Mouse (Mus musculus) hindbrain, postnatal 0 days (tissue): ENCODE measurements at regions not wholly inside any gene's neighbourhood (a gene's known extent, or its start where the extent isn't known, plus 50 kb on each side); places are given as distances from the start of the nearest gene placed in this dataset.
A peak's percentile ranks its signal among the peaks of the same experiment; 100 is the strongest.

Experiments used
- ATAC-seq: fragments of 200-750 bp; cut with Nextera tagmentation; 2 replicates; pipeline ENCODE4 v1.8.0; 2017; ENCODE audit warnings: mild to moderate bottlenecking, moderate TSS enrichment, moderate library complexity
- DNase-seq: peaks from one replicate; pipeline ENCODE4 v3.0.0-alpha.2; 2015; ENCODE audit warnings: low spot score
- H3K27ac ChIP-seq: fragments of 300-500 bp; sonication (generic); 2 replicates; pipeline ENCODE4 v1.5.1; 2014; ENCODE audit warnings: mild to moderate bottlenecking
- H3K27me3 ChIP-seq: fragments of 300-500 bp; sonication (generic); 2 replicates; pipeline ENCODE4 v1.6.1; 2014; ENCODE audit warnings: low read length, mixed read lengths; ENCODE audit not compliant: insufficient read depth
- H3K36me3 ChIP-seq: fragments of 300-500 bp; sonication (generic); 2 replicates; pipeline ENCODE4 v1.6.1; 2014; ENCODE audit warnings: low read length, mixed read lengths; ENCODE audit not compliant: insufficient read depth
- H3K4me1 ChIP-seq: fragments of 300-500 bp; sonication (generic); 2 replicates; pipeline ENCODE4 v1.6.1; 2014; ENCODE audit warnings: antibody characterized with exemption, low read length, mixed read lengths; ENCODE audit not compliant: insufficient read depth
- H3K4me2 ChIP-seq: fragments of 300-500 bp; sonication (generic); 2 replicates; pipeline ENCODE4 v1.6.1; 2014; ENCODE audit warnings: low read depth, mild to moderate bottlenecking, low read length, moderate library complexity, mixed read lengths
- H3K4me3 ChIP-seq: fragments of 300-500 bp; sonication (generic); 2 replicates; pipeline ENCODE4 v1.5.1; 2014; ENCODE audit warnings: low read length
- H3K9ac ChIP-seq: fragments of 300-500 bp; sonication (generic); replicated peaks from 2 replicates; pipeline ENCODE4 v1.6.1; 2014; ENCODE audit warnings: mild to moderate bottlenecking, low read length, moderate library complexity, mixed read lengths
- H3K9me3 ChIP-seq: fragments of 300-500 bp; sonication (generic); 2 replicates; pipeline ENCODE4 v1.6.1; 2016; ENCODE audit warnings: low read length, mixed read lengths
- CTCF ChIP-seq: IDR thresholded peaks from 2 replicates; pipeline ENCODE4 v1.5.1; 2016; ENCODE audit warnings: antibody characterized with exemption, control low read depth, low read depth
- WGBS: fragments of 180-500 bp; shearing (Covaris S2); extraction: QIAGEN DNeasy Blood & Tissue Kit; methylation state at CpG from one replicate; pipeline ENCODE4 v1.1.7; 2014; 5-methylcytosine and 5-hydroxymethylcytosine counted together

DNA sequence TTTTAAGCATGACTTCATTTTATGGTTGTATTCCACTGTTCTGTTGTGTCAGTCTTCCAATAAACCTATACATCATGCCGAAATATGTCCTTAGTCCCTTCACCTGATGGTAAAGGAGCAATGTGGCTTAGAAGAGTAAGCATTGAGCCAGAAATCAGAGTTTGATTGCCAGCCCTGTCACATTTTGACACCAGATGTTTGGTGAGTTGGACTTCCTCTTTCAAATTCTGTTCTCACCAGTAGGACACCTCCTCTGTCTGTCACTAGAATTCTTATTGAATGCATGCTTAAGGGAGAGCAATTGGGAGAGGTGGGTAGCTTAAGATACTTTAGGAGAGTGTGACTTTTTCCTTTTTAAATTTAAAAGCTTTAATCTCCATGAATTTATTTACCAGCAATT is 779.1 kb upstream of the Gm8797 start:
- Histone ChIP-seq H3K4me1 (no peaks in the 10 kb centered on the region), H3K9ac (no peak overlapping the region), H3K4me3 (no peak overlapping the region), H3K27me3 (no peaks in the 10 kb centered on the region), H3K9me3 (no peaks in the 10 kb centered on the region), H3K27ac (no peak overlapping the region), H3K36me3 (no peaks in the 10 kb centered on the region), H3K4me2 (no peak overlapping the region)
- DNase-seq (no peak), ATAC-seq (no peak)
- 91% methylated on average over 1 of the region's 1 CpGs for WGBS
- no peak for TF ChIP-seq CTCF

DNA sequence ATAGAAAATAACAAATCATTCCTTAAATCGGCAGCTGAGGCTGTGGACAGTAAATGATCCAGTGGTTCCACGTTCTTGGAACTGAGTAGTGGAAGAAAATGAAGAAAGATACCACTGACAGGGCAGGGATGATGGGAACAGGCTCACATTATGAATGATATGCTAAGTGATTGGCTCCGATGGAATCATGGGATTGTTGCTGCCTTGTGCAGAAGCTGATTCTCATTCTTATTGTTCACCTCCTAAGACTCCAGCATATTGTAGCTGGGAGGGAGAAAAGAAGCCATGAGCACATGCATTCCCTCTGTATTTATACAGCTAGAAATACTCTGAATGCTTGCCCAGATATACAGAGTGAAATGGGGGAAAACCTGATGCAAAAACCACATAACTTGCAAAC is 777.3 kb upstream of the Gm8797 start:
- Histone ChIP-seq H3K9ac (no peak overlapping the region), H3K4me1 (no peaks in the 10 kb centered on the region), H3K36me3 (no peaks in the 10 kb centered on the region), H3K9me3 (no peaks in the 10 kb centered on the region), H3K4me3 (no peak overlapping the region), H3K27me3 (no peaks in the 10 kb centered on the region), H3K4me2 (no peak overlapping the region), H3K27ac (no peak overlapping the region)
- 58% methylated on average over 3 of the region's 3 CpGs for WGBS
- ATAC-seq (no peak), DNase-seq (peak; percentile 5)
- TF ChIP-seq CTCF, result no peak

DNA sequence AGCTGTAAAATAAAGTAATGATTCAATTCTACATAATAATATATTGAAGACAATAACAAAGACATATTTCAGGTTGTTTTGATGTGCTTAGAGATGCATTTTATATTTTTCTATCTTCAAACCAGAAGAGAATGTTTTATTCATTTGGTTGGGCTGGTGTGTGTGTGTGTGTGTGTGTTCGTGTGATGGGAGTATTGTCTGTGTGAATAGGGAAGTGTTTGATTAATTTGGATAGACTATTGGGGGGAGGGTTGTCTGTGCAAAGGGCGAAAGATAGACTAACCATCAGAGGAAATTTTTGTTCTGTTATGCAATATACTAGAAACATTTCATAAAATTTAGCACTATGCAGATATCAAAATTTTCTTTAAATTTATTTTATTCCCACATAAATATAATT is 776.8 kb upstream of the Gm8797 start:
- no peaks in the 10 kb centered on the region for H3K4me1 ChIP-seq
- TF ChIP-seq CTCF, result no peak
- 51% methylated on average over 2 of the region's 2 CpGs for WGBS
- ATAC-seq, result no peak
- no peak overlapping the region for H3K4me2 ChIP-seq
- no peak for DNase-seq
- H3K27ac ChIP-seq, result no peak overlapping the region
- H3K9me3 ChIP-seq, result no peaks in the 10 kb centered on the region
- no peak overlapping the region for H3K4me3 ChIP-seq
- no peaks in the 10 kb centered on the region for H3K36me3 ChIP-seq
- H3K27me3 ChIP-seq, result no peaks in the 10 kb centered on the region
- no peak overlapping the region for H3K9ac ChIP-seq

DNA sequence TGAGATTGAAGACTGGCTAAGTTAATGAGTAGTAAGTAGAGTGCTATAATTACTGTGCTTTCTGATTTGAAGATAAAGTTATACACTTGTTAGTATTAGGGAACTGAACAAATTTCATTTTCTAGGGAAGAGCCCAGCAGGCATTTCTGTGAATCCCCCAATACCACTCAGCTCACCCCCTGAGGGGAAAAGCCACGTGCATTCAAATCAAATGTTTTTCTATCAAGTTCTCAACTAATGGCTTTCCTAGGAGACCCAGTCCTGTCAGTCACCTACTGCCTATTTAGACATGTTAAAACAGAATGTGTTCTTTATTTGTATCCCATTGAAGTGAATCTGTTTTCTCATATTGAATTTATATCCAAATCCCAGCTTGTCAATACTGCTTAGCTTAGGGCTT is 775.9 kb upstream of the Gm8797 start:
- Histone ChIP-seq H3K9ac (no peak overlapping the region), H3K4me1 (no peaks in the 10 kb centered on the region), H3K4me3 (no peak overlapping the region), H3K36me3 (no peaks in the 10 kb centered on the region), H3K27me3 (no peaks in the 10 kb centered on the region), H3K4me2 (no peak overlapping the region), H3K27ac (no peak overlapping the region), H3K9me3 (no peaks in the 10 kb centered on the region)
- TF ChIP-seq CTCF, result no peak
- DNase-seq (no peak), ATAC-seq (no peak)
- 24% methylated on average over 1 of the region's 1 CpGs for WGBS

DNA sequence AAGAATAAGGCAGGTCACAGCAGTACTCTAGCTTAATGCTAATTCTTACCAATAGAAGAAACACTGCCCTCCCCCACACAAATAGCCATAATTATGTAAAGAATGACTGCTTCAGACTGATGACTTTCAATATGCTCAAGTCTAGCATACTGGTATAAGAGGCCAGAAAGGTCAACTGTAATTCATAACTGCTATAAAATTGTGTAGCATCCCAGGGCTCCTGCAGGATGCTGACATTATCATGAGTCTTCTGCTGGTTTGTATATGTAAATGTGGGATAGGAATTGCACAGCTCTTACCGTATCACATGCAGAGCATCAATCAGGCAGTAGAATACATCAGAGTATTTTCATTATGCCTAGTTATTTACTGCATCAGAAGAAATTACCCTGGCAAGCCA is 774.3 kb upstream of the Gm8797 start:
- Histone ChIP-seq H3K36me3 (no peaks in the 10 kb centered on the region), H3K27ac (no peak overlapping the region), H3K9me3 (no peaks in the 10 kb centered on the region), H3K4me1 (no peaks in the 10 kb centered on the region), H3K4me3 (no peak overlapping the region), H3K4me2 (no peak overlapping the region), H3K27me3 (no peaks in the 10 kb centered on the region), H3K9ac (no peak overlapping the region)
- no peak for DNase-seq
- 21% methylated on average over 1 of the region's 1 CpGs for WGBS
- 0 out of 2 replicates have a peak, but pooled peaks have one; percentile 21 for ATAC-seq
- TF ChIP-seq CTCF, result no peak

DNA sequence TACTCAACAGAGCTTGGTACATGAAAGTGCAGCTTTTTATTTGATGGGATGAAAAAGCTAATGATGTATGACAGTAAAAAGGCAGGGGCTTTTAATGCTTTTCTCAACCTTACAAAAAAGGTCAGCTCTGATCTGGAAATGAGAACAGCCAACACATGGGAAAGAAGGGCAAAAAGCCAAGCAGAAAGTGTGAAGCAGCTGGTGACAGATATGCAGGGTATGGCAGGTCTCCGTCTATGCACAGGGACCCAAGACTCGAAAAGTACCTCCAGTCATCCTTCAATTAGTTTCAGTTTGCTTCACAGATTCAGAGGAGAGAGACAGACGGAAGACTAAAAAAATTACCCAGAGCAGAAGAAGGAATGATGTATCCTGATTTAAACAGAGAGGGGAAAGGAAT is 732.9 kb upstream of the Gm8797 start:
- Histone ChIP-seq H3K4me2 (no peak overlapping the region), H3K4me3 (no peak overlapping the region), H3K9me3 (no peaks in the 10 kb centered on the region), H3K4me1 (no peaks in the 10 kb centered on the region), H3K36me3 (no peaks in the 10 kb centered on the region), H3K27me3 (no peaks in the 10 kb centered on the region), H3K9ac (no peak overlapping the region), H3K27ac (no peak overlapping the region)
- 48% methylated on average over 3 of the region's 3 CpGs for WGBS
- TF ChIP-seq CTCF, result no peak
- ATAC-seq (no peak), DNase-seq (peak; percentile 7)
